Mouse (Mus musculus): ENCODE data around the gene Lemd2. TPM values are rescaled to one million over a fixed set of nuclear protein-coding genes. Genes with fewer than 3 reads are reported as not detected.

Gene Lemd2
- polyA plus RNA-seq, 1 experiment, result 86.6 TPM

- TF ChIP-seq POLR2A (IDR thresholded peaks at IDR 0.05; ENCODE audit: low read depth, low read length) (no peak), CTCF (IDR thresholded peaks at IDR 0.05; ENCODE audit: extremely low read depth, insufficient read depth, insufficient read length, insufficient replicate concordance) (no peak)
- H3K4me1 ChIP-seq (ENCODE audit: control insufficient read depth, insufficient read depth, insufficient read length), result no peaks in the 10 kb centered on the region
- H3K36me3 ChIP-seq (ENCODE audit: control insufficient read depth, insufficient read depth, low read length), result no peaks in the 10 kb centered on the region
- no peak for DNase-seq (ENCODE audit: low read depth in 1 of 2, low spot score in 2 of 2)
- WGBS, result 87% methylated on average over 9 of the region's 9 CpGs
- no peak overlapping the region for H3K27ac ChIP-seq (ENCODE audit: insufficient read depth, low read length)
- no peaks in the 10 kb centered on the region for H3K27me3 ChIP-seq (ENCODE audit: control insufficient read depth, insufficient read depth, low read length)
- no peak overlapping the region for H3K4me3 ChIP-seq (ENCODE audit: extremely low read depth, insufficient read depth, insufficient read length)
Observed at GRCm38 (mm10) chr17:27140262-27140661, 64.0 kb downstream of the Lemd2 start.

Other genes with a start within 250 kb of the Lemd2 start
- gene Zbtb9, start 231.3 kb downstream of the Lemd2 start, polyA plus RNA-seq (2012; rRNA removed), result 13.7 and 25.0 TPM in 2 replicates
- 50.3 and 67.8 TPM in 2 replicates for gene Bak1, start 175.5 kb downstream of the Lemd2 start, polyA plus RNA-seq (2012; rRNA removed)
- gene Itpr3, start 147.2 kb downstream of the Lemd2 start, polyA plus RNA-seq (2012; rRNA removed), result 50.9 and 61.4 TPM in 2 replicates
- gene Uqcc2, start 70.6 kb downstream of the Lemd2 start, polyA plus RNA-seq (2012; rRNA removed), result 49.1 and 73.4 TPM in 2 replicates
- 0.62 and 0.71 TPM in 2 replicates for gene Ip6k3, start 36.7 kb downstream of the Lemd2 start, polyA plus RNA-seq (2012; rRNA removed)